Mouse (Mus musculus) erythroblast, embryonic 14.5 days (primary cell): Measurements from ENCODE around the gene Atxn7.

Experiments used
- GATA1 ChIP-seq: IDR thresholded peaks from 2 replicates; pipeline ENCODE4 v1.6.1; 2012; ENCODE audit warnings: low read length, inconsistent platforms, mixed read lengths
- TAL1 ChIP-seq: IDR thresholded peaks from 3 replicates; pipeline ENCODE4 v1.6.1; 2012; ENCODE audit warnings: low read length, inconsistent platforms, mixed read lengths

DNA sequence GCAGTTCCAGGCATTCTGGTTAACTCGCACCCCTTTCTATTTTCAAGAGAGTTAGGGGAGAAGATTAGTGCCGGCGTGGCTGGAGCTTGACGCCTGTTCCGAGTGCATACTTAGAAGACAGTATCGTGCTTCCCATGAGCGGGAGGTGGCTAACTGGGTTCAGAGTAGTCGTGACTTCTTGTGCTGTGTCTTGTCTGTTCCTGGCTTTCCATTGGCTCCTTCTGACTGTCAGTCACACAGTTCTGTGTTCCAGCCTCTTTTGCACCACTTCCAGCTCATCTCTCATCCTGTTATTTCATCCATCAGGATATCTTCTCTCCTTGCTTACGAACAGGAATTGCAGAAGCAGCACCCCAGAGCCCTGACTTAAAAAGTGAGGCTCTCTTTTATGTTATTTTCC lies 140.1 kb downstream of the Atxn7 start:
- TF ChIP-seq TAL1 (no peak), GATA1 (no peak)
